Mouse (Mus musculus) liver, embryonic 12.5 days (tissue): ENCODE results near the gene Fbxo45. TPM values are rescaled to one million over a fixed set of nuclear protein-coding genes. Genes with fewer than 3 reads are reported as not detected.
A peak's percentile ranks its signal among the peaks of the same experiment; 100 is the strongest.
"Not testable (repeated sequence)": the region's sequence is repeated elsewhere in the genome, so short reads cannot be mapped to it uniquely, and the experiment has no call there.

Experiments
- ATAC-seq: fragments of 200-750 bp; cut with Nextera tagmentation; 2 replicates; pipeline ENCODE4 v1.8.0; 2017; ENCODE audit warnings: moderate number of reproducible peaks, mild to moderate bottlenecking, moderate library complexity
- H3K27ac ChIP-seq: fragments of 300-500 bp; sonication (generic); 2 replicates; pipeline ENCODE4 v1.5.1; 2016; ENCODE audit warnings: mild to moderate bottlenecking
- H3K27me3 ChIP-seq: fragments of 300-500 bp; sonication (generic); replicated peaks from 2 replicates; pipeline ENCODE4 v1.6.1; 2016; ENCODE audit warnings: mild to moderate bottlenecking, moderate library complexity
- H3K36me3 ChIP-seq: fragments of 300-500 bp; sonication (generic); 2 replicates; pipeline ENCODE4 v1.6.1; 2016; ENCODE audit warnings: mild to moderate bottlenecking, moderate library complexity
- H3K4me1 ChIP-seq: fragments of 300-500 bp; sonication (generic); 2 replicates; pipeline ENCODE4 v1.6.1; 2016
- H3K4me2 ChIP-seq: fragments of 300-500 bp; sonication (generic); 2 replicates; pipeline ENCODE4 v1.6.1; 2016; ENCODE audit warnings: mild to moderate bottlenecking, moderate library complexity
- H3K4me3 ChIP-seq: fragments of 300-500 bp; sonication (generic); 2 replicates; pipeline ENCODE4 v1.5.1; 2016; ENCODE audit warnings: mild to moderate bottlenecking, moderate library complexity
- H3K9ac ChIP-seq: fragments of 300-500 bp; sonication (generic); 2 replicates; pipeline ENCODE4 v1.6.1; 2016; ENCODE audit warnings: mild to moderate bottlenecking, moderate library complexity
- H3K9me3 ChIP-seq: fragments of 300-500 bp; sonication (generic); replicated peaks from 2 replicates; pipeline ENCODE4 v1.6.1; 2016; ENCODE audit warnings: mild to moderate bottlenecking, moderate library complexity
- WGBS: fragments of 180-500 bp; shearing (Covaris S2); methylation state at CpG from one replicate; pipeline ENCODE4 v1.1.7; 2016; ENCODE audit not compliant: insufficient replicate concordance; 5-methylcytosine and 5-hydroxymethylcytosine counted together
- polyA plus RNA-seq: library from polyadenylated mRNA; unstranded; fragments of >200 nt; fragmentation: Nextera tagmentation; extraction: Ambion mirVana; gene quantifications from 2 replicates; pipeline ENCODE4 v1.2.1, GENCODE M21; 2016

Fbxo45 gene
- 13.0 and 13.8 TPM in 2 replicates for polyA plus RNA-seq

DNA sequence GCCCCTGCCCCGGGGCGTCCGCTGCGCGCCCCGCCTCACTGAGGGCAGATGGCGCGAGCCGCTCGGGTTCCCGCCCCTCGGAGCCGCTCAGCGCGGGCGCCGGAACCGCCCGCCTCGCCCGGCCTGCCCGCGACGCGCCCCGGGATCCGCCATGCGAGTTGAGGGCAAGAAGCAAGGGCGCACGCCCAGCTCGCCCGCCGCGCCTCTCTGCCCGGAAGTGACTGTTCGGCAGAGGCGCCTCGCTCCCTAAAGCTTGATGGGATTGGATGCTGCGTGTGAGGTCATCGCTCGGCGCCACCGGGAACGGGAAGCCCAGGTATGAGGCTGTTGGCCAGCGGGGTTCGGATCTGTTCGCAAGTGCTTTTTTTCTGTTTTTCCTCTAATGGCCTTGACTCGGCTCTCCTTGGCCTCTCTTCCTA lies at the start of gene Fbxo45, which contains the start of gene Wdr53:
Gene Fbxo45, minus strand, starts transcription at position 207 of the 419 bp plus-strand sequence.
Gene Wdr53, plus strand, starts transcription at position 276 of the 419 bp plus-strand sequence.
- Histone ChIP-seq H3K4me2 (peak within 1 kb of the TSS; percentile 88), H3K27me3 (no peaks in the 10 kb centered on the region), H3K27ac (peak within 1 kb of the TSS; percentile 97), H3K9me3 (no peaks in the 10 kb centered on the region), H3K36me3 (peaks cover 14% of the 10 kb centered on the region), H3K4me1 (peaks cover 38% of the 10 kb centered on the region), H3K9ac (peak within 1 kb of the TSS; percentile 92), H3K4me3 (peak within 1 kb of the TSS; percentile 88)
- WGBS, result under 1% methylated on average over 48 of the region's 48 CpGs
- peak; percentile 97 for ATAC-seq

DNA sequence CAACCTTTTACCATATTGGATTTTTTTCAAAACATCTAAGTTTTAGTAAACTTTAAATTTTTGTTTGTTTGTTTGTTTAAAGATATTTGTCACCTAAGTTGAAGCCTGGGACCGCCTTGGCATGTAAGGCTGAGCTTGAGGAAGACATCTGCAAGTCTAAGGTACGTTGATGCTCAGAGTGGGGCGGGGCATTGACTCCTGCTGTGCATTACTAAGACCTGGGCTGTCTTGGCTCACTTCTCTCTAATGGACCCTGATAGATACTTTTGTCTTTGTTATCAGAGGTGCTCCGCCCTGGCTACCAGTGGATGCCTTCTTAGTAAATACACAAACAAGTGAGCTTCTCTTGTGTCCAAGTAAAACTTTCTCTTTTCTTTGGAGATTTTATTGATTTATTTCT lies 44.9 kb upstream of the Fbxo45 start:
- 88% methylated on average over 4 of the region's 4 CpGs for WGBS
- Histone ChIP-seq H3K4me2 (no peak overlapping the region), H3K4me1 (no peaks in the 10 kb centered on the region), H3K36me3 (peaks cover 67% of the 10 kb centered on the region), H3K27ac (no peak overlapping the region), H3K27me3 (no peaks in the 10 kb centered on the region), H3K4me3 (no peak overlapping the region), H3K9me3 (no peaks in the 10 kb centered on the region), H3K9ac (no peak overlapping the region)
- ATAC-seq, result no peak

DNA sequence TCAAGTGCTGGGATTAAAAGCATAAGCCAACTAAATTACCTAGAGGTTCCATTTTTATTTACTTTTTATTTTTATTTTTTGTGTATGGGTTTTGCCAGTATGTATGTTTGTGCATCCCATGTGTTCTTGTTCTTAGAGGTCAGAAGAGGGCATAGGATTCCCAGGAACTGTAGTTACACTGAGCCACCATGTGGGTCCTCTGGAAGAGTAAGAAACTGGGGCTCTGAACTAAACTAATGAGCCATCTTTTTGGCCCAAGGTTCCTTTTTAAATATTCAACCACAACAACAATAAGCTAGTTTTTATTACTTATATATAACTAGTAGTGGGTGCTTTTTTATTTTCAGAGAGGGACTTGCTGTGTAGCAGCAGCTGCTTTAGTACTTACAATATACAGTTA lies 35.6 kb upstream of the Fbxo45 start:
- H3K4me1 ChIP-seq, result peaks cover 46% of the 10 kb centered on the region
- H3K27ac ChIP-seq, result no peak overlapping the region
- H3K9me3 ChIP-seq, result peaks cover 8% of the 10 kb centered on the region
- peaks cover 81% of the 10 kb centered on the region for H3K36me3 ChIP-seq
- no peak overlapping the region for H3K4me3 ChIP-seq
- ATAC-seq, result no peak
- H3K9ac ChIP-seq, result no peak overlapping the region
- no peaks in the 10 kb centered on the region for H3K27me3 ChIP-seq
- H3K4me2 ChIP-seq, result no peak overlapping the region

DNA sequence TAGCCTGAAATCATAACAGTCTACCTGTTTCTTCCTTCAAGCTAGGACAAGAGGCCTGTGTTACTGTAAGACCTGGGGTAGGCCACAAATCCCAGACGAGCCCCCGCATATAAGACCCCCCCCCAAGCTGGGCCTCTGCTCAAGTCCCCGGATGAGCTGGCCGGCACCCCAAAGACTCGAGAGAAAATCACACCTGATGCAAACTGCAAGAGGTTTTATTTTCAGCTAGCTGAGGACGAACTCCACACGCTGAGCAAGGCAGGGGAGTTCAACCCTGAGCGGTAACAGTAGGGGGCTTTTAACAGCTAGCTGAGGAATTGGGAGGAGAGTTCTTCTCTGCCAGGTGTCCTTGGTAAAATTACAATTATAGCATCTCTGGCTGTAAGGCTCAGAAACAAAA lies 33.3 kb upstream of the Fbxo45 start:
- Histone ChIP-seq H3K4me1 (peaks cover 56% of the 10 kb centered on the region), H3K9ac (no peak overlapping the region), H3K36me3 (peaks cover 57% of the 10 kb centered on the region), H3K4me3 (peak overlapping the region; percentile 75), H3K9me3 (peaks cover 8% of the 10 kb centered on the region), H3K27me3 (no peaks in the 10 kb centered on the region), H3K4me2 (peak overlapping the region; percentile 74), H3K27ac (no peak overlapping the region)
- no peak for ATAC-seq
- WGBS, result 93% methylated on average over 8 of the region's 8 CpGs

DNA sequence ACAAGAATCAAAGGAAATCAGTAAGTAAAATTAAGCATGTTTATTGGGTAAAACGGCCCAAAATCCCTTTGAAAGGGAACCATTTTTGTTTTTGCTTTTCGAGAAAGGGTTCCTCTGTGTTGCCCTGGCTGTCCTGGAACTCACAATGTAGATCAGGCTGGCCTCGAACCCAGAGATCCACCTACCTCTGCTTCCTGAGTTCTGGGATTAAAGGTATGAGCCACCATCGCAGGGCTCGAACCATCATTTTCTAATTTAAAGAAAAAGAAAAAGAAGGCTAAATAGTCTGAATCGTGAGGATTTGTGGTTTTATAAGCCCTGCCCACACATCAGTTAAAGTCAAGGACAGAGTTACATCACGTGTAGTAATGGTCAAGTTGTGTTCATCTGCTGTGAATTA lies 31.4 kb upstream of the Fbxo45 start:
- H3K4me1 ChIP-seq, result peaks cover 48% of the 10 kb centered on the region
- H3K4me3 ChIP-seq, result peak overlapping the region; percentile 75
- WGBS, result 26% methylated on average over 7 of the region's 7 CpGs
- H3K27me3 ChIP-seq, result no peaks in the 10 kb centered on the region
- H3K27ac ChIP-seq, result peak overlapping the region; percentile 95
- peak overlapping the region; percentile 74 for H3K4me2 ChIP-seq
- H3K36me3 ChIP-seq, result peaks cover 39% of the 10 kb centered on the region
- peaks cover 8% of the 10 kb centered on the region for H3K9me3 ChIP-seq
- H3K9ac ChIP-seq, result peak overlapping the region; percentile 87
- ATAC-seq, result no peak

DNA sequence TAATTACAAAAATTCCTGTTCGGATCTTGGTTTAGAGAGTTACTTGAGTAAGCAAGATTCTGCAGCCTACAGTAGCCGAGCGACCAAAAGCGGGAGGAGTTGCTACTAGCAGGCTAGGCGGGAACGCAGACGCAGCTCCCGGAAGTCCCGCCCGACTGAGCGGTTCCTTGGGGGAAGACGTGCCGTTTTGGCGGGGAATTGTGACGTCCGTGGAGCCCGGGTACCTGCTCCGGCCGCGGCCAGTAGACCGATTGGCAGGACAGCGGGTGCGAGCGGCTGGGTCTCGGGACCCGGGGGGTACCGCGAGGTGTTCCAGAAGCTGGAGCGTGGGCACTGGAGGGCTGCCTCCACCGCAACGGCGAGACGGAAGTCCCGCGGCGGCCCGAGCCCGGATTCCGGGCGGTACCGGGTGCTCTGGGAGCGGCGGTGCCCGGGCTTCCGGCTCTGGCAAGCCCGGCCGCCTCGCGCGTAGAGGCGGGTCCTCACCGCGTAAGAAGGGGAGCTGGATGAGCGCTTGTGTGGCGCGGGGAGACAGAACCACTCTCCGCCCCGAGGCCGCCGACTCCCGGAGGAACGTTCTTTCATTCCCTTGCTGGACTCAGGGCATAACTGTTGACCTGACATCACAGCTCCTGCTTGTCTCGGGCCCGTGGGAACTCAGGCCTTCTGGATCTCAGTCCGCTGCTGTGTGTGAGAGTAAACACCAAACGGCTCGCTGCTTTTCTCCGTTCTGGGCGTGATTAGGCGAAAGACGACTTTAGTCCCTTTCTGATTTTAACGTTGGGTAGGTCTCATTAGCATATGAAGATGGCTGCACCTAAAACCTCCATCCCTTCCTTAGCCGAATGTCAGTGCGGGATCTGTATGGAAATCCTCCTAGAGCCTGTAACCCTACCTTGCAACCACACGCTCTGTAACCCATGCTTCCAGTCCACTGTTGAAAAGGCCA lies 30.6 kb upstream of the Fbxo45 start, which contains the start of gene Rnf168:
Gene Rnf168, plus strand, starts transcription at position 152 of the 949 bp plus-strand sequence.
- Histone ChIP-seq H3K36me3 (peaks cover 30% of the 10 kb centered on the region), H3K9ac (peak within 1 kb of the TSS; percentile 87), H3K9me3 (peaks cover 8% of the 10 kb centered on the region), H3K27ac (peak within 1 kb of the TSS; percentile 95), H3K27me3 (no peaks in the 10 kb centered on the region), H3K4me2 (peak within 1 kb of the TSS; percentile 74), H3K4me1 (peaks cover 43% of the 10 kb centered on the region), H3K4me3 (peak within 1 kb of the TSS; percentile 75)
- under 1% methylated on average over 75 of the region's 75 CpGs for WGBS
- ATAC-seq, result peak; percentile 94

DNA sequence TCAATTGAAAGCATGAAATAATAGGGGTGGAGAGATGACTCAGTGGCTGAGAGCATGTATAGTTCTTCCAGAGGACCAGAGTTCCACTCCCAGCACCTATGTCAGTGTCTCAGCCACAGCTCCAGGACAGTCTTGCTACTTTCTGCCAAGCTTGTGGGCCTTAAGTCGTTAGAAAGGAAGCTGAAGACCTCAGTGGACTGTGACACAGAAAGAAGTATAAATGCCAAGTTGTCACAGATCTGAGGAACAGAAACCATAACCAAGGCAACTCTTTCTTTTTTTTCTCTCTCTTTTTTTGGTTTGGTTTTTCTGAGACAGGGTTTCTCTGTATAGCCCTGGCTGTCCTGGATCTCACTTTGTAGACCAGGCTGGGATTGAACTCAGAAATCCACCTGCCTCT lies 28.9 kb upstream of the Fbxo45 start:
- Histone ChIP-seq H3K4me3 (no peak overlapping the region), H3K36me3 (peaks cover 13% of the 10 kb centered on the region), H3K9me3 (peaks cover 8% of the 10 kb centered on the region), H3K9ac (no peak overlapping the region), H3K27ac (no peak overlapping the region), H3K4me2 (no peak overlapping the region), H3K4me1 (peaks cover 29% of the 10 kb centered on the region), H3K27me3 (peaks cover 5% of the 10 kb centered on the region; the same call in 1 of the 2 replicates)
- no peak for ATAC-seq
- WGBS, result 45% methylated on average over 1 of the region's 1 CpGs

DNA sequence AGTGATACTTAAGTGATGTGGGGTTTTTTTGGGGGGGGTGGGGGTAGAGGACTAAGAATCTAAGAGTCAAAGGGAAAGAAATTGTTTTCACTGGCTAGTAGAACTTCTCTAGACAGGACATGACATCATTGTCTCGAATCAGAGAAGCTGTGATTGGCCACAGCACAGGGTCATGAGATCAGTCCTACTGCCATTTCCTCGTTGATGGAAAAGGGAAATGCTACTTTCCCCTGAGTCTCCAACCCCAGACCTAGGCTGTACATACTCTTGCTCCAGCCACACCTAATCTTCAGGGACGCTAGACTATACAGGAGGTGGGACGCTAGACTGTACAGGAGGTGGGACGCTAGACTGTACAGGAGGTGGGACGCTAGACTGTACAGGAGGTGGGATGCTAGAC lies 28.1 kb upstream of the Fbxo45 start:
- peaks cover 4% of the 10 kb centered on the region for H3K9me3 ChIP-seq
- peaks cover 5% of the 10 kb centered on the region; the same call in 1 of the 2 replicates for H3K27me3 ChIP-seq
- peaks cover 22% of the 10 kb centered on the region for H3K4me1 ChIP-seq
- no peak for ATAC-seq
- H3K36me3 ChIP-seq, result peaks cover 5% of the 10 kb centered on the region
- no peak overlapping the region for H3K27ac ChIP-seq
- H3K4me3 ChIP-seq, result no peak overlapping the region
- no peak overlapping the region for H3K9ac ChIP-seq
- WGBS, result 73% methylated on average over 6 of the region's 6 CpGs
- no peak overlapping the region for H3K4me2 ChIP-seq

DNA sequence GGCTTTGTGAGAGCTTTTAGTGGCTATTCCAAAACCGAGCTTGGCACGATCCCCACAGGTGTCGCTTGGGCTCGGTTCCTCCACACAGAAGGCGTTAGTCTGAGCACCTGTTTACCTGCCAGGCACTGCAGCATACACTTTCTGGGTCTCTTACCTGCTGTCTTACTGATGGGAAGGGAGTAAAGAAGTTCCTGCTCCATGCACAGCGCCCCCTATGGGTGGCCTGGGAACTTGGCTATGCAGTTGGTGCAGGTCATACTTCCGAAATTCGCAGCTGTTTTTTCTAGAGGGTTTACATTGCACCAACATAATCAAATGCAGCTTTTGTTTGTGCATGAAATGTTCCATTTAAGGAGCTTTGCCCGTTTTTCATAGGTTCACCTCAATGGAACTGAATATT lies 26.4 kb upstream of the Fbxo45 start:
- H3K27ac ChIP-seq, result no peak overlapping the region
- no peak overlapping the region for H3K4me2 ChIP-seq
- no peak overlapping the region for H3K4me3 ChIP-seq
- no peak overlapping the region for H3K9ac ChIP-seq
- WGBS, result 57% methylated on average over 9 of the region's 9 CpGs
- H3K27me3 ChIP-seq, result peaks cover 6% of the 10 kb centered on the region; the same call in 1 of the 2 replicates
- no peak for ATAC-seq
- H3K36me3 ChIP-seq, result no peaks in the 10 kb centered on the region
- H3K9me3 ChIP-seq, result no peaks in the 10 kb centered on the region
- peaks cover 10% of the 10 kb centered on the region for H3K4me1 ChIP-seq

DNA sequence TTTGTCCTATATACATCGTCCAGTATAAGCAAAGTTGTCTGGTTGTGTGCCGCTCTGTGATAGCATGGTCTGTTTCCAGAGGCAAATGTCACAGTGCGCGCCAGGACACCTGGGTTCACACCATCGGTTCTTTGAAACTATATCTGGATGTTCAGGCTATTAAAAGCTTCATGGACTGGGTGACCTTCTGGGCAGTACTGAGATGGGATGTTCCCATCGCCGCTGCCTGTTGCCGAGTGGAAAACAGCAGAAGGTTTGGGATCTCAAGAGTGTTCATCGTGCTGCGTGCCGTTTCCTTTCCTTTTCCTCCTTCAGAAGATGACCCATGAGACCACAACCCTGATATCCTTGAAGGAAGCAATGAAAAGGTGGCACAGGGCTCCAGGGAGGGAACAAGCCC lies 24.3 kb upstream of the Fbxo45 start, which contains the start of gene Smco1:
Gene Smco1, plus strand, starts transcription at position 178 of the 400 bp plus-strand sequence.
- H3K9me3 ChIP-seq, result no peaks in the 10 kb centered on the region
- H3K36me3 ChIP-seq, result no peaks in the 10 kb centered on the region
- no peak within 1 kb of the TSS for H3K27ac ChIP-seq
- no peak within 1 kb of the TSS for H3K4me2 ChIP-seq
- ATAC-seq, result no peak
- no peak within 1 kb of the TSS for H3K4me3 ChIP-seq
- peaks cover 2% of the 10 kb centered on the region; the same call in 1 of the 2 replicates for H3K4me1 ChIP-seq
- 73% methylated on average over 11 of the region's 11 CpGs for WGBS
- H3K27me3 ChIP-seq, result peaks cover 11% of the 10 kb centered on the region; the same call in 1 of the 2 replicates
- H3K9ac ChIP-seq, result no peak within 1 kb of the TSS

DNA sequence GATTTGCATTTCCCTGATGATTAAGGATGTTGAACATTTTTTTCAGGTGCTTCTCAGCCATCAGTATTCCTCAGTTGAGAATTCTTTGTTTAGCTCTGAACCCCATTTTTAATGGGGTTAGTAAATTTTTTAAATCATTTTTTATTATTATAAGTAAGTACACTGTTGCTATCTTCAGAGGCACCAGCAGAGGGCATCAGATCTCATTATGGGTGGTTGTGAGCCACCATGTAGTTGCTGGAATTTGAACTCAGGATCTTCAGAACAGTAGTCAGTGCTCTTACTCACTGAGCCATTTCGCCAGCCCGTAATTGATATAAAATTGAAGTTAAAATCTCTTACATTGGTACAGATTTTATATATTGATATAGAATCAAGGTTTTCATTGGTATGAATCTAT lies 17.3 kb upstream of the Fbxo45 start:
- not testable (repeated sequence) for H3K9me3 ChIP-seq, H3K9ac ChIP-seq, H3K4me1 ChIP-seq, H3K27me3 ChIP-seq, H3K27ac ChIP-seq, ATAC-seq, H3K4me3 ChIP-seq, H3K36me3 ChIP-seq, H3K4me2 ChIP-seq
- 60% methylated on average over 2 of the region's 2 CpGs for WGBS

DNA sequence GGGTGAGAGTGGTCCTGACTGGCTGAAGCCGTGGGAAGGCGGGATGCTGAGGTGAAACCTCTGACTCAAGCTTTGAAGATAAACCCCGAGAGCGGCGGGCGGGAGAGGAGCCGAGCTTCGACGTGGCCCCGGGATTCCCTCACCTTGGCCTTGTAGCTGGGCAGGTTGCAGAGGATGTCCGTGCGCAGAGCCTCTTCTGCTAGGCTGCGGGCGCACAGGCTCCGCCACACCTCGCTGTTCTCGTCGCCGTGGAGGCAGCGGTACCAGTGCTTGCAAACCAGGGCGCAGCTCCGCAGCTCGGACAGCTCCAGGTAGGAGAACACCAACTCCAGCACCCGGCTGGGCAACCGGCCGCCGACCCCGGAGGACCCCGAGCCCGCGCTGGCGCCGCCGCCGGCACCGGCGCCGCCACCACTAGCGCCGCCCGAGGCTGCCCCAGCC lies 587 bp downstream of the Fbxo45 start:
- ATAC-seq, result peak; percentile 42
- WGBS, result under 1% methylated on average over 41 of the region's 41 CpGs
- H3K27me3 ChIP-seq, result no peaks in the 10 kb centered on the region
- H3K4me2 ChIP-seq, result peak overlapping the region; percentile 88
- H3K36me3 ChIP-seq, result peaks cover 10% of the 10 kb centered on the region
- peak overlapping the region; percentile 88 for H3K4me3 ChIP-seq
- H3K9me3 ChIP-seq, result no peaks in the 10 kb centered on the region
- peak overlapping the region; percentile 92 for H3K9ac ChIP-seq
- peaks cover 38% of the 10 kb centered on the region for H3K4me1 ChIP-seq
- peak overlapping the region; percentile 97 for H3K27ac ChIP-seq
